Mouse (Mus musculus) limb, embryonic 14.5 days (tissue): ENCODE data around the gene Ttyh2. TPM values are rescaled to one million over a fixed set of nuclear protein-coding genes. Genes with fewer than 3 reads are reported as not detected.
A peak's percentile ranks its signal among the peaks of the same experiment; 100 is the strongest.

Source experiments
- ATAC-seq: fragments of 200-750 bp; cut with Nextera tagmentation; 2 replicates; pipeline ENCODE4 v1.8.0; 2017; ENCODE audit warnings: low read depth, moderate number of reproducible peaks, moderate TSS enrichment; ENCODE audit not compliant: low FRiP score
- DNase-seq: peaks from one replicate; pipeline ENCODE4 v3.0.0-alpha.2; 2015; ENCODE audit warnings: low spot score
- H3K27ac ChIP-seq: fragments of 300-500 bp; sonication (generic); replicated peaks from 2 replicates; pipeline ENCODE4 v1.5.1; 2014; ENCODE audit warnings: low read depth, mild to moderate bottlenecking, low read length, moderate library complexity, mixed read lengths
- H3K27me3 ChIP-seq: fragments of 300-500 bp; sonication (generic); 2 replicates; pipeline ENCODE4 v1.6.1; 2014; ENCODE audit warnings: low read length, mixed read lengths; ENCODE audit not compliant: control insufficient read depth, insufficient read depth
- H3K36me3 ChIP-seq: fragments of 300-500 bp; sonication (generic); 2 replicates; pipeline ENCODE4 v1.6.1; 2014; ENCODE audit warnings: mild to moderate bottlenecking, low read length, moderate library complexity, mixed read lengths; ENCODE audit not compliant: control insufficient read depth, insufficient read depth
- H3K4me1 ChIP-seq: fragments of 300-500 bp; sonication (generic); 2 replicates; pipeline ENCODE4 v1.6.1; 2014; ENCODE audit warnings: antibody characterized with exemption, low read length, mixed read lengths; ENCODE audit not compliant: control insufficient read depth, insufficient read depth
- H3K4me2 ChIP-seq: fragments of 300-500 bp; sonication (generic); replicated peaks from 2 replicates; pipeline ENCODE4 v1.6.1; 2014; ENCODE audit warnings: low read depth, mild to moderate bottlenecking, low read length, moderate library complexity; ENCODE audit not compliant: severe bottlenecking
- H3K4me3 ChIP-seq: fragments of 300-500 bp; sonication (generic); replicated peaks from 2 replicates; pipeline ENCODE4 v1.5.1; 2014; ENCODE audit warnings: low read length
- H3K9ac ChIP-seq: fragments of 300-500 bp; sonication (generic); 2 replicates; pipeline ENCODE4 v1.6.1; 2014; ENCODE audit warnings: mild to moderate bottlenecking, low read depth, low read length, moderate library complexity; ENCODE audit not compliant: severe bottlenecking
- H3K9me3 ChIP-seq: fragments of 300-500 bp; sonication (generic); 2 replicates; pipeline ENCODE4 v1.6.1; 2016; ENCODE audit warnings: low read length; ENCODE audit not compliant: control insufficient read depth
- POLR2A ChIP-seq: fragments of 200-500 bp; IDR thresholded peaks from 2 replicates; pipeline ENCODE4 v1.8.0; 2012; ENCODE audit warnings: inconsistent platforms, mild to moderate bottlenecking, moderate library complexity, borderline replicate concordance; ENCODE audit not compliant: insufficient read depth, insufficient read length; ENCODE audit errors: extremely low read depth
- WGBS: fragments of 180-500 bp; shearing (Covaris S2); extraction: QIAGEN DNeasy Blood & Tissue Kit; methylation state at CpG from one replicate; pipeline ENCODE4 v1.1.7; 2014; 5-methylcytosine and 5-hydroxymethylcytosine counted together
- polyA plus RNA-seq, 2 experiments: library from polyadenylated mRNA; depleted of rRNA in 1 of 2; stranded (reverse) in 1 of 2; unstranded in 1 of 2; fragments of >200 nt; fragmentation: Nextera tagmentation in 1 of 2; extraction: Ambion mirVana in 1 of 2; gene quantifications; 2 replicates each; pipeline versions ENCODE4 v1.2.1 to v1.2.3; 2012 to 2014

The Ttyh2 gene
- polyA plus RNA-seq, 2 experiments, result 16.9 to 25.9 TPM

DNA sequence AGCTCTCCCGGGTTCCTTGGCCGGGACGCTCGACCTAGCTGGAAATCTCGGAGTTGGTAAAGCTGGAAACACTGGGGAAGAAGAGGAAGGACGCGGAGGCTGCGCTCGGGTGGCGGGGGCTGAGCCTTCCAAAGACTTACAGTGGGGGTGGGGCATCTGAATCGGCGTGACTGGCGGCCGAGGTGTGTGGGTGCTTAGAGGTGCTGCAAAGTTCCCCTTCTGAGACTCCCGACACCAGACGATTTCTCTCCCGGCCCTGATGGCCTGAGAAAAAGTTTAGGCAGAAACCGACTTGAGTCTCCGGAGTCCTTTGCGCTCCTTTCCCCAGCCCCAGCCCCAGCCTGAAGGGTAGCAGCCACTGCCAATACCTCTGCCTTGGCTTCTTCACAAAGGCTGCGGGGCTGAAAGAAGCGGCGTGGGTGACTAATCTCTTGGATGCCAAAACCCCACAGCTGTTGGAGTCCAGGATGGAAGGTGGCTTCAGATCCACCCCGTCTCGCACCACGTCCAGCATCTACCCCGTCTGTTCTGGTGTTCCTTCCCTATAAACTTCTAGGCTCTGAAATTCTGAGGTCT, 683 bp downstream of the Ttyh2 start:
- Histone ChIP-seq H3K9ac (peak overlapping the region; percentile 68), H3K4me1 (peaks cover 16% of the 10 kb centered on the region), H3K27me3 (no peaks in the 10 kb centered on the region), H3K27ac (0 out of 2 replicates have a peak overlapping the region, but pooled peaks have one; percentile 19), H3K36me3 (peaks cover 32% of the 10 kb centered on the region), H3K4me3 (peak overlapping the region; percentile 62), H3K4me2 (peak overlapping the region; percentile 93), H3K9me3 (no peaks in the 10 kb centered on the region)
- TF ChIP-seq POLR2A, result no peak
- 4% methylated on average over 27 of the region's 27 CpGs for WGBS
- ATAC-seq (peak; percentile 5), DNase-seq (no peak)

- DNase-seq (no peak), ATAC-seq (no peak)
- peak overlapping the region; percentile 93 for H3K4me2 ChIP-seq
- H3K36me3 ChIP-seq, result peaks cover 27% of the 10 kb centered on the region
- peak overlapping the region; percentile 62 for H3K4me3 ChIP-seq
- H3K9ac ChIP-seq, result peak overlapping the region; percentile 68
- TF ChIP-seq POLR2A, result no peak
- WGBS, result 8% methylated on average over 14 of the region's 14 CpGs
- H3K4me1 ChIP-seq, result peaks cover 16% of the 10 kb centered on the region
- H3K27me3 ChIP-seq, result no peaks in the 10 kb centered on the region
- no peak overlapping the region for H3K27ac ChIP-seq
- no peaks in the 10 kb centered on the region for H3K9me3 ChIP-seq
Measured at GRCm38 (mm10) chr11:114676431-114676830, 1.2 kb downstream of the Ttyh2 start.

DNA sequence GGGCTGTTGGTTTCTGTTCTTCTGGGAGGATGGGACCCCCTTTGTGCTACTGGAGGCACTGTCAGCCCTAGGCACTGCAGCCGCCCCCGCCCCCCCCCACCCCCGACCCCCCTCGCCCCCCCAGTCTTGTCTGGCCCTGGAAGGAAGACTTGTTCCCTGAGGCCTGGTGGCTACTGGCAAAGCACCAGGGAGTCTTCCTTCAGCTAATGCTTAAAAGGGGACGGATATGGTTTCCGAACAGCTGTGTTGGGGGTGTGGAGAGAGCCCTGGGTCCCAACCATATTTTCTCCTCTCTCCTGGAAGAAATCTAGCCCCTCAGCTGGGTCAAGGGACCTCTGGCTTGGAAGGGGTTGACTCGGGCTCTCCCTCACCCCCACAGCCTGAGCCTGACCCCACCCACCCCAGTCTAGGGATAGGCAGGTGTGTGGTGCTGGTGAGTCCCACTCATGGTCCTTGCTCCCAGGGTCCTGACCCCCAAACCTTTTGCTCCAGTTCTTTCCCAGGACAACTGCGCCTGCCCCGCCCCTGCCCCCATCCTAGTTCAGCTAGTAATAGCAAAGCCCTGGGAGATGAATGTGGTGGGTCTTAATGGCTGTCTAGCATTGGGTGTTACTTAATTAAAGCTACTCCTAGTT, 1.8 kb downstream of the Ttyh2 start:
- Histone ChIP-seq H3K4me1 (peaks cover 16% of the 10 kb centered on the region), H3K4me2 (peak overlapping the region; percentile 93), H3K9me3 (no peaks in the 10 kb centered on the region), H3K36me3 (peaks cover 21% of the 10 kb centered on the region), H3K9ac (0 out of 2 replicates have a peak overlapping the region, but pooled peaks have one; percentile 68), H3K27ac (no peak overlapping the region), H3K4me3 (peak overlapping the region; percentile 62), H3K27me3 (no peaks in the 10 kb centered on the region)
- ATAC-seq (no peak; the same call in 1 of the 2 replicates), DNase-seq (no peak)
- 38% methylated on average over 7 of the region's 9 CpGs for WGBS
- TF ChIP-seq POLR2A, result no peak

DNA sequence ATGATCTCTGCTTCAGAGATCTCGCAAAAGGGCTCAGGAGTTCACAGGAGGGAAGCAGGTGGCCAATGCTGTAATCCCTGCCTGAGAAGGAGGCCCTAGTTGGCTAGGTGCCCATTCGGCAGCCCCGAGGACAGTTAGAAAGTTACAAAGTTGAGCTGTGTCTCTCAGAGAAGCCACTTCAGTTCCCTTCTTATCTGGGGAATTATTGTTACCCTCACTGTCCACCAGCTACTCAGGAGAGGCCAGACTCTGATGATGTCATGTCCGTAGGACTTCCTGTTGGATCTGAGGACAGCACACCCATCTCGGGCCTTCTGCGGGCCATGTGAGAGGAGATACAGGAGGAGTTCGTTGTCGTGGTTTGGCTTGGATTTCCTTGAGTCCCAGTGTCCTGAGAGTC, 4.4 kb downstream of the Ttyh2 start:
- Histone ChIP-seq H3K4me2 (no peak overlapping the region), H3K36me3 (no peaks in the 10 kb centered on the region), H3K27me3 (no peaks in the 10 kb centered on the region), H3K9me3 (no peaks in the 10 kb centered on the region), H3K4me1 (peaks cover 20% of the 10 kb centered on the region), H3K4me3 (no peak overlapping the region), H3K9ac (no peak overlapping the region), H3K27ac (no peak overlapping the region)
- TF ChIP-seq POLR2A, result no peak
- WGBS, result 67% methylated on average over 8 of the region's 8 CpGs
- ATAC-seq (no peak), DNase-seq (no peak)

DNA sequence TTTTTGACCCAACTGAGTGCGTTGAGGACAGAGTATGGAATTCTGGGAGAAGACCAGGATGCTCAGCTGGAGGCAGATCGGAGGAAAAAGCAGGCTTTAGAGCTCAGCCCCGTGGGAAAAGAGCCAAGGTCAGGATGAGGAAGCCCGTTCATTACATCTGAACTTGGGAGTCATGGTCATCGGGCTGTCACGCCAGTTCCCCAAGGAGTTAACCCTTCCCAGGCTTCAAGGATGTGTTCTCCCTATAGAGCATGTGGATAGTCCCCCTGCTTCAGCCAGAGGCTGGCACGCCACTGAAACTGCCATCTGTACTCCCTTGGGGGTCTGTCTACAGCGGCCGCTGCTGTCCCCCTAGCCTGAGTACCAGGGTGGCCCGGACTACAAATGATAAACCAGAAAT, 5.1 kb downstream of the Ttyh2 start:
- Histone ChIP-seq H3K4me1 (peaks cover 22% of the 10 kb centered on the region), H3K4me2 (no peak overlapping the region), H3K9me3 (no peaks in the 10 kb centered on the region), H3K27ac (no peak overlapping the region), H3K36me3 (no peaks in the 10 kb centered on the region), H3K27me3 (no peaks in the 10 kb centered on the region), H3K4me3 (no peak overlapping the region), H3K9ac (no peak overlapping the region)
- ATAC-seq (no peak), DNase-seq (no peak)
- whole genome bisulfite sequencing, result 64% methylated on average over 10 of the region's 10 CpGs
- no peak for TF ChIP-seq POLR2A
